Mouse (Mus musculus) neural tube, embryonic 15.5 days (tissue): ENCODE measurements around the gene Clba1. TPM values are rescaled to one million over a fixed set of nuclear protein-coding genes. Genes with fewer than 3 reads are reported as not detected.
"Not testable (repeated sequence)": the region's sequence is repeated elsewhere in the genome, so short reads cannot be mapped to it uniquely, and the experiment has no call there.

Experiments
- ATAC-seq: fragments of 200-750 bp; cut with Nextera tagmentation; 2 replicates; pipeline ENCODE4 v1.8.0; 2017; ENCODE audit warnings: mild to moderate bottlenecking, moderate TSS enrichment, moderate library complexity; ENCODE audit not compliant: low FRiP score
- H3K27ac ChIP-seq: fragments of 300-500 bp; sonication (generic); replicated peaks from 2 replicates; pipeline ENCODE4 v1.5.1; 2015; ENCODE audit warnings: mild to moderate bottlenecking, inconsistent platforms
- H3K27me3 ChIP-seq: fragments of 300-500 bp; sonication (generic); replicated peaks from 2 replicates; pipeline ENCODE4 v1.6.1; 2015; ENCODE audit warnings: inconsistent platforms
- H3K36me3 ChIP-seq: fragments of 300-500 bp; sonication (generic); 2 replicates; pipeline ENCODE4 v1.6.1; 2015; ENCODE audit warnings: inconsistent platforms
- H3K4me1 ChIP-seq: fragments of 300-500 bp; sonication (generic); 2 replicates; pipeline ENCODE4 v1.6.1; 2015; ENCODE audit warnings: inconsistent platforms
- H3K4me2 ChIP-seq: fragments of 300-500 bp; sonication (generic); 2 replicates; pipeline ENCODE4 v1.6.1; 2015; ENCODE audit warnings: inconsistent platforms, mild to moderate bottlenecking, moderate library complexity
- H3K4me3 ChIP-seq: fragments of 300-500 bp; sonication (generic); replicated peaks from 2 replicates; pipeline ENCODE4 v1.5.1; 2015; ENCODE audit warnings: mild to moderate bottlenecking, inconsistent platforms
- H3K9ac ChIP-seq: fragments of 300-500 bp; sonication (generic); replicated peaks from 2 replicates; pipeline ENCODE4 v1.6.1; 2015; ENCODE audit warnings: mild to moderate bottlenecking, inconsistent platforms
- H3K9me3 ChIP-seq: fragments of 300-500 bp; sonication (generic); replicated peaks from 2 replicates; pipeline ENCODE4 v1.6.1; 2016; ENCODE audit warnings: inconsistent platforms
- WGBS: fragments of 180-500 bp; shearing (Covaris S2); methylation state at CpG from one replicate; pipeline ENCODE4 v1.1.7; 2015; ENCODE audit warnings: mixed read lengths; 5-methylcytosine and 5-hydroxymethylcytosine counted together
- polyA plus RNA-seq: library from polyadenylated mRNA; unstranded; fragments of >200 nt; fragmentation: Nextera tagmentation; extraction: Ambion mirVana; gene quantifications from 2 replicates; pipeline ENCODE4 v1.2.1, GENCODE M21; 2015

Gene Clba1
- polyA plus RNA-seq, 1 experiment from 2014 or later, result 21.1 TPM

GRCm38 (mm10) chr12:112840209-112841086 is 31.7 kb downstream of the Clba1 start:
- H3K4me3 ChIP-seq, result no peak overlapping the region
- H3K4me2 ChIP-seq, result no peak overlapping the region
- no peak overlapping the region for H3K9ac ChIP-seq
- no peaks in the 10 kb centered on the region for H3K36me3 ChIP-seq
- no peaks in the 10 kb centered on the region for H3K4me1 ChIP-seq
- H3K27ac ChIP-seq, result no peak overlapping the region
- WGBS, result 83% methylated on average over 25 of the region's 25 CpGs
- ATAC-seq, result no peak
- H3K9me3 ChIP-seq, result no peaks in the 10 kb centered on the region
- no peaks in the 10 kb centered on the region for H3K27me3 ChIP-seq

GRCm38 (mm10) chr12:112841338-112841892 is 32.7 kb downstream of the Clba1 start:
- not testable (repeated sequence) for H3K4me2 ChIP-seq, H3K4me3 ChIP-seq
- 67% methylated on average over 4 of the region's 4 CpGs for WGBS

GRCm38 (mm10) chr12:112842128-112842527 is 33.4 kb downstream of the Clba1 start:
- not testable (repeated sequence) for H3K4me1 ChIP-seq, H3K27me3 ChIP-seq, H3K4me2 ChIP-seq, H3K27ac ChIP-seq, ATAC-seq, H3K36me3 ChIP-seq, H3K9ac ChIP-seq, H3K9me3 ChIP-seq, H3K4me3 ChIP-seq
- 83% methylated on average over 2 of the region's 2 CpGs for WGBS

More at GRCm38 (mm10) chr12:112841338-112841892, 32.7 kb downstream of the Clba1 start:
- H3K27ac ChIP-seq, H3K36me3 ChIP-seq, ATAC-seq, H3K27me3 ChIP-seq, H3K9me3 ChIP-seq, H3K4me1 ChIP-seq, H3K9ac ChIP-seq: not testable (repeated sequence)

GRCm38 (mm10) chr12:112843803-112844202 is 35.1 kb downstream of the Clba1 start:
- no peak overlapping the region for H3K9ac ChIP-seq
- no peaks in the 10 kb centered on the region for H3K4me1 ChIP-seq
- H3K9me3 ChIP-seq, result no peaks in the 10 kb centered on the region
- no peak overlapping the region for H3K4me2 ChIP-seq
- no peaks in the 10 kb centered on the region for H3K27me3 ChIP-seq
- H3K4me3 ChIP-seq, result no peak overlapping the region
- no peak; the same call in 1 of the 2 replicates for ATAC-seq
- H3K36me3 ChIP-seq, result no peaks in the 10 kb centered on the region
- WGBS, result 24% methylated on average over 3 of the region's 3 CpGs
- no peak overlapping the region for H3K27ac ChIP-seq

GRCm38 (mm10) chr12:112847880-112848279 is 39.1 kb downstream of the Clba1 start:
- Histone ChIP-seq H3K36me3 (no peaks in the 10 kb centered on the region), H3K4me1 (no peaks in the 10 kb centered on the region), H3K9me3 (no peaks in the 10 kb centered on the region), H3K9ac (no peak overlapping the region), H3K27ac (no peak overlapping the region), H3K4me2 (no peak overlapping the region), H3K4me3 (no peak overlapping the region), H3K27me3 (no peaks in the 10 kb centered on the region)
- WGBS, result 89% methylated on average over 2 of the region's 2 CpGs
- ATAC-seq, result no peak

- Histone ChIP-seq H3K36me3 (no peaks in the 10 kb centered on the region), H3K9ac (no peak overlapping the region), H3K27ac (no peak overlapping the region), H3K4me3 (no peak overlapping the region), H3K27me3 (no peaks in the 10 kb centered on the region), H3K4me1 (no peaks in the 10 kb centered on the region), H3K9me3 (no peaks in the 10 kb centered on the region), H3K4me2 (no peak overlapping the region)
- WGBS, result 81% methylated on average over 11 of the region's 11 CpGs
- ATAC-seq, result no peak
These were observed 40.7 kb downstream of the Clba1 start for GRCm38 (mm10) chr12:112849235-112850022.

GRCm38 (mm10) chr12:112850344-112850743 is 41.6 kb downstream of the Clba1 start:
- 92% methylated on average over 9 of the region's 9 CpGs for WGBS
- Histone ChIP-seq H3K36me3 (no peaks in the 10 kb centered on the region), H3K9ac (no peak overlapping the region), H3K4me1 (no peaks in the 10 kb centered on the region), H3K27ac (no peak overlapping the region), H3K9me3 (no peaks in the 10 kb centered on the region), H3K4me3 (no peak overlapping the region), H3K27me3 (no peaks in the 10 kb centered on the region), H3K4me2 (no peak overlapping the region)
- no peak for ATAC-seq

GRCm38 (mm10) chr12:112851116-112851515 is 42.4 kb downstream of the Clba1 start:
- Histone ChIP-seq H3K4me2 (no peak overlapping the region), H3K27me3 (no peaks in the 10 kb centered on the region), H3K4me3 (no peak overlapping the region), H3K27ac (no peak overlapping the region), H3K9me3 (no peaks in the 10 kb centered on the region), H3K9ac (no peak overlapping the region), H3K36me3 (no peaks in the 10 kb centered on the region), H3K4me1 (no peaks in the 10 kb centered on the region)
- no peak for ATAC-seq
- WGBS, result 56% methylated on average over 8 of the region's 8 CpGs

- no peak overlapping the region for H3K27ac ChIP-seq
- H3K36me3 ChIP-seq, result no peaks in the 10 kb centered on the region
- no peak overlapping the region for H3K4me3 ChIP-seq
- no peaks in the 10 kb centered on the region for H3K27me3 ChIP-seq
- WGBS, result 83% methylated on average over 11 of the region's 11 CpGs
- no peaks in the 10 kb centered on the region for H3K4me1 ChIP-seq
- H3K4me2 ChIP-seq, result no peak overlapping the region
- no peak overlapping the region for H3K9ac ChIP-seq
- ATAC-seq, result no peak
- no peaks in the 10 kb centered on the region for H3K9me3 ChIP-seq
These were observed 44.5 kb downstream of the Clba1 start for GRCm38 (mm10) chr12:112853050-112853729.

- no peak overlapping the region for H3K4me3 ChIP-seq
- no peak for ATAC-seq
- H3K9me3 ChIP-seq, result no peaks in the 10 kb centered on the region
- H3K9ac ChIP-seq, result no peak overlapping the region
- no peak overlapping the region for H3K4me2 ChIP-seq
- no peaks in the 10 kb centered on the region for H3K27me3 ChIP-seq
- H3K27ac ChIP-seq, result no peak overlapping the region
- WGBS, result 78% methylated on average over 7 of the region's 7 CpGs
- H3K36me3 ChIP-seq, result no peaks in the 10 kb centered on the region
- H3K4me1 ChIP-seq, result no peaks in the 10 kb centered on the region
These were observed 46.0 kb downstream of the Clba1 start for GRCm38 (mm10) chr12:112854610-112855333.

- 77% methylated on average over 3 of the region's 3 CpGs for WGBS
- H3K27me3 ChIP-seq, result no peaks in the 10 kb centered on the region
- H3K36me3 ChIP-seq, result no peaks in the 10 kb centered on the region
- ATAC-seq, result no peak
- no peak overlapping the region for H3K27ac ChIP-seq
- no peaks in the 10 kb centered on the region for H3K4me1 ChIP-seq
- H3K4me2 ChIP-seq, result no peak overlapping the region
- no peak overlapping the region for H3K9ac ChIP-seq
- H3K4me3 ChIP-seq, result no peak overlapping the region
- H3K9me3 ChIP-seq, result no peaks in the 10 kb centered on the region
These were observed 47.6 kb downstream of the Clba1 start for GRCm38 (mm10) chr12:112856338-112856737.
